Mouse (Mus musculus): ENCODE results near the gene Slc6a13. TPM values are rescaled to one million over a fixed set of nuclear protein-coding genes. Genes with fewer than 3 reads are reported as not detected.

Slc6a13 gene
- polyA plus RNA-seq, 1 experiment from 2014 or later, result 84.7 TPM

- Histone ChIP-seq H3K27me3 (ENCODE audit: insufficient read depth, low read length) (no peaks in the 10 kb centered on the region), H3K36me3 (replicated peaks; ENCODE audit: insufficient read depth, low read length) (peaks cover 77% of the 10 kb centered on the region), H3K4me2 (ENCODE audit: low read depth, low read length) (no peak overlapping the region), H3K27ac (ENCODE audit: low read depth) (no peak overlapping the region), H3K4me3 (ENCODE audit: low read depth, low read length) (no peak overlapping the region), H3K9me3 (ENCODE audit: low read length) (no peaks in the 10 kb centered on the region), H3K4me1 (ENCODE audit: insufficient read depth) (no peaks in the 10 kb centered on the region), H3K9ac (replicated peaks) (no peak overlapping the region)
- no peak for DNase-seq
- no peak for ATAC-seq
- 89% methylated on average over 11 of the region's 11 CpGs for WGBS (ENCODE audit: insufficient replicate concordance)
- no peak for TF ChIP-seq EP300 (IDR thresholded peaks at IDR 0.05; ENCODE audit: low read depth)
- TF ChIP-seq CTCF (IDR thresholded peaks at IDR 0.05; ENCODE audit: low read depth), result no peak
These were observed 37.5 kb upstream of the Slc6a13 start for GRCm38 (mm10) chr6:121262496-121262895.

- Histone ChIP-seq H3K36me3 (replicated peaks; ENCODE audit: insufficient read depth, low read length) (peaks cover 27% of the 10 kb centered on the region), H3K27ac (ENCODE audit: low read depth) (peak overlapping the region; percentile 69), H3K4me3 (ENCODE audit: low read depth, low read length) (no peak overlapping the region), H3K27me3 (ENCODE audit: insufficient read depth, low read length) (no peaks in the 10 kb centered on the region), H3K9me3 (ENCODE audit: low read length) (no peaks in the 10 kb centered on the region), H3K4me2 (ENCODE audit: low read depth, low read length) (no peak overlapping the region), H3K9ac (replicated peaks) (no peak overlapping the region), H3K4me1 (ENCODE audit: insufficient read depth) (0 out of 2 replicates have a peak, but pooled peaks cover 4% of the 10 kb centered on the region)
- peak; percentile 74 for ATAC-seq
- TF ChIP-seq EP300 (IDR thresholded peaks at IDR 0.05; ENCODE audit: low read depth) (peak; percentile 65; the same call in 1 of the 2 replicates), CTCF (IDR thresholded peaks at IDR 0.05; ENCODE audit: low read depth) (no peak)
- 55% methylated on average over 6 of the region's 6 CpGs for WGBS (ENCODE audit: insufficient replicate concordance)
- peak; percentile 55 for DNase-seq
These were observed 29.9 kb upstream of the Slc6a13 start for GRCm38 (mm10) chr6:121270156-121270555.

DNA sequence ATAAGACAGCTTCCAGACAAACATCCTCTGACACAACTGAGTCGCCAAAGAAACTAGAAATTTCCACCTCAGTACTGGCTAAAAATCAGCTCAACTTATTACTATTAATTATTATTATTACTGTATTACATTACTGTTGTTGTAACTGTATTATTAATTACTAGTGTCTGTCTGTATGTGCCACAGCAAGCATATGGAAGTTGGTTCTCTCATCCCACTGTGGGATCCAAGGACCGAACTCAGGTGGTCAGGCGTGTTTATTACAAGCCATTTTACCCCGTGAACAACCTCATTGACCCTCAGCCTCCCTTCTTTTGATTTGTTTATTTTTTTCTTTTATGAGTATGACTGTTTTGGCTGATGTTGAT is 28.3 kb upstream of the Slc6a13 start:
- TF ChIP-seq EP300 (IDR thresholded peaks at IDR 0.05; ENCODE audit: low read depth) (no peak), CTCF (IDR thresholded peaks at IDR 0.05; ENCODE audit: low read depth) (no peak)
- Histone ChIP-seq H3K4me2 (ENCODE audit: low read depth, low read length) (peak overlapping the region; percentile 88), H3K4me1 (ENCODE audit: insufficient read depth) (0 out of 2 replicates have a peak, but pooled peaks cover 4% of the 10 kb centered on the region), H3K9me3 (ENCODE audit: low read length) (no peaks in the 10 kb centered on the region), H3K9ac (replicated peaks) (no peak overlapping the region), H3K27me3 (ENCODE audit: insufficient read depth, low read length) (no peaks in the 10 kb centered on the region), H3K4me3 (ENCODE audit: low read depth, low read length) (peak overlapping the region; percentile 71), H3K27ac (ENCODE audit: low read depth) (no peak overlapping the region), H3K36me3 (replicated peaks; ENCODE audit: insufficient read depth, low read length) (peaks cover 12% of the 10 kb centered on the region; the same call in 1 of the 2 replicates)
- ATAC-seq, result no peak
- 19% methylated on average over 4 of the region's 4 CpGs for WGBS (ENCODE audit: insufficient replicate concordance)
- DNase-seq, result no peak

DNA sequence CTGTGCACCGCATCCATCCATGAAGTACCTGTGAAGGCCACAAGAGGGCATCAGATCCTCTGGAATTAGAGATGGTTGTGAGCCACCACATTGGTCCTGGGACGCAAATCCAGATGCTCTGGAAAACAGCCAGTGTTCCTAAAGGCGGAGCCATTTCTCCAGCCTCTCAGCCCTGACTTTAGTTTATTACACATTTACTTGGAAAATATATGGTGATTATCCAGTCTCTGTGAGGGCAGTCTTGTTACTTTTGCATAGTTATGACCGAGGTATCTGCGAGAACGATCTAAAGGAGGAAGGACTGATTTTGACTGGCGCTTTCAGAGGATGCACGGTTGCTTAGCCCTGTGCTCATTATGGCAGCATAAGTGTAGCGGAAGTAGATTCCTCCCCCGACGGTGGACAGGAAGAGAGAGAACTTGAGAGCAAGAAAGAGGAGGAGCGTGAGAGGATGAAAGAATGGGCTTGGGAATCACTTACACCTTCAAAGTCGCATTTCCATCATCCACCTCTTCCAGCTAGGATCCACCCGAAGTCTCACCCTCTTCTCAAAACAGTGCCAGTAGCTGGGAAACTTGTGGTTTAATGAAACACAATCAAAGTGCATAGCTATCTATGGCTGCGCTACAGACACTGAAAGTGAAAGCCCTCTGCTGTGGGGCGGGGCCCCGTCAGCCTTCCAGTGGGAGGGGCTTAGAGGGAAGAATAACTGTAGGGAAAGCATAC is 27.8 kb upstream of the Slc6a13 start:
- 6% methylated on average over 17 of the region's 17 CpGs for WGBS (ENCODE audit: insufficient replicate concordance)
- Histone ChIP-seq H3K4me2 (ENCODE audit: low read depth, low read length) (peak overlapping the region; percentile 88), H3K4me1 (ENCODE audit: insufficient read depth) (0 out of 2 replicates have a peak, but pooled peaks cover 4% of the 10 kb centered on the region), H3K36me3 (replicated peaks; ENCODE audit: insufficient read depth, low read length) (peaks cover 9% of the 10 kb centered on the region; the same call in 1 of the 2 replicates), H3K9me3 (ENCODE audit: low read length) (no peaks in the 10 kb centered on the region), H3K4me3 (ENCODE audit: low read depth, low read length) (peak overlapping the region; percentile 71), H3K9ac (replicated peaks) (peak overlapping the region; percentile 60), H3K27me3 (ENCODE audit: insufficient read depth, low read length) (no peaks in the 10 kb centered on the region), H3K27ac (ENCODE audit: low read depth) (peak overlapping the region; percentile 80)
- TF ChIP-seq EP300 (IDR thresholded peaks at IDR 0.05; ENCODE audit: low read depth) (no peak), CTCF (IDR thresholded peaks at IDR 0.05; ENCODE audit: low read depth) (peak; percentile 94)
- ATAC-seq (peak; percentile 85), DNase-seq (peak; percentile 83)

GRCm38 (mm10) chr6:121274356-121274755 is 25.7 kb upstream of the Slc6a13 start:
- 67% methylated on average over 3 of the region's 3 CpGs for WGBS (ENCODE audit: insufficient replicate concordance)
- Histone ChIP-seq H3K4me3 (ENCODE audit: low read depth, low read length) (no peak overlapping the region), H3K36me3 (replicated peaks; ENCODE audit: insufficient read depth, low read length) (peaks cover 3% of the 10 kb centered on the region; the same call in 1 of the 2 replicates), H3K9me3 (ENCODE audit: low read length) (no peaks in the 10 kb centered on the region), H3K27me3 (ENCODE audit: insufficient read depth, low read length) (no peaks in the 10 kb centered on the region), H3K4me2 (ENCODE audit: low read depth, low read length) (no peak overlapping the region), H3K27ac (ENCODE audit: low read depth) (no peak overlapping the region), H3K4me1 (ENCODE audit: insufficient read depth) (0 out of 2 replicates have a peak, but pooled peaks cover 4% of the 10 kb centered on the region), H3K9ac (replicated peaks) (no peak overlapping the region)
- TF ChIP-seq CTCF (IDR thresholded peaks at IDR 0.05; ENCODE audit: low read depth) (peak; percentile 64), EP300 (IDR thresholded peaks at IDR 0.05; ENCODE audit: low read depth) (no peak)
- ATAC-seq (no peak), DNase-seq (peak; percentile 49)

DNA sequence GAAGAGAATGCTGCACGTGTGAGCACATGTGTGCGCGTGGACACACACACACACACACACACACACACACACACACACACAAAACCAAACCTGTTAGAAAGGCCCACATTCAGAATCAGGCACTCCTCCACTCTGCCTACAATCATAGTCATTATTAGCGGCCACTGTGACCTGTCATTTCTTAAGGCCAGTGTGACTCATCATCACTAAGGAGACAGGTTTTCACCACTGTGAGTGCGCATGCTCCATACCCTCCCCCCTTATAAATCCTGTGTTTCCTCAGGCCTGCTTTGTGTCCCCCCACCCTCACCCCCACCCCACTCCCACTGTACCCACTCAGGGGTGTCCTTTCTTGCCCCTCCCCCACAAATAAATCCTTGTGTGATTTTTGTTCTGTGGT is 15.9 kb upstream of the Slc6a13 start:
- Histone ChIP-seq H3K27me3 (ENCODE audit: insufficient read depth, low read length) (no peaks in the 10 kb centered on the region), H3K4me1 (ENCODE audit: insufficient read depth) (no peaks in the 10 kb centered on the region), H3K4me3 (ENCODE audit: low read depth, low read length) (no peak overlapping the region), H3K9me3 (ENCODE audit: low read length) (no peaks in the 10 kb centered on the region), H3K27ac (ENCODE audit: low read depth) (no peak overlapping the region), H3K36me3 (replicated peaks; ENCODE audit: insufficient read depth, low read length) (no peaks in the 10 kb centered on the region), H3K9ac (replicated peaks) (no peak overlapping the region), H3K4me2 (ENCODE audit: low read depth, low read length) (no peak overlapping the region)
- 92% methylated on average over 5 of the region's 5 CpGs for whole genome bisulfite sequencing (ENCODE audit: insufficient replicate concordance)
- DNase-seq, result no peak
- no peak for ATAC-seq
- no peak for TF ChIP-seq EP300 (IDR thresholded peaks at IDR 0.05; ENCODE audit: low read depth)

Measured in liver, postnatal 0 days (tissue).